Mouse (Mus musculus): ENCODE measurements around the gene Ankzf1.

DNA sequence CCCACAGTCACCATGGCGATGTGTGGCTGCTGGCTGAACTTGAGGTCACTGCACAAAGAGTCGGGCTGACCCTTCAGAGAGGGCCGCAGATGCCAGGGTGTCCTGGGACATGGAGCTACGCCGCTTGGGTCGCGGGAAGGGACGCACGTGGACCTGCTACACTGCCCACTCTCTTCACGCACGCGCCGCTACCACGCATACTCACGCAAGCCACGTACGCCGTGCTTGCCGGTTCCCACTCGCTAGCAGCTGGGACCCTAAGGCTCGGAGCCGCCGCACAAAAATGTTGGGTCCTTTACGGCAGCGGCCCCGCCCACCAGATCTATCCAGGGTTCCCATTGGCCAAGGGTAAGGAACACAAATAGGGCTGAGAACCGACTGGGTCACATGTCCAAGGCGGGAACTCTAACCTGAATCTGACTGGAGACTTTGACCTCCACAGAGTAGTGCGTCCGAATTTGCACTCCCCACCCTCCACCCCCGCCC is 11.8 kb upstream of the Ankzf1 start, which contains the start of gene Abcb6:
- TF ChIP-seq POLR2A (IDR thresholded peaks at IDR 0.05; ENCODE audit: insufficient read depth, low read depth, low read length) (peak; percentile 57), CTCF (IDR thresholded peaks at IDR 0.05) (no peak)

All from heart, adult 2 months (tissue).